Mouse (Mus musculus) testis, postnatal 14 days (tissue): ENCODE measurements at regions not wholly inside any gene's neighbourhood (a gene's known extent, or its start where the extent isn't known, plus 50 kb on each side); places are given as distances from the start of the nearest gene placed in this dataset.
"Not testable (repeated sequence)": the region's sequence is repeated elsewhere in the genome, so short reads cannot be mapped to it uniquely, and the experiment has no call there.

ENCODE experiments used
- DNase-seq: peaks from one replicate; pipeline ENCODE4 v3.0.0; 2021; ENCODE audit warnings: low spot score

DNA sequence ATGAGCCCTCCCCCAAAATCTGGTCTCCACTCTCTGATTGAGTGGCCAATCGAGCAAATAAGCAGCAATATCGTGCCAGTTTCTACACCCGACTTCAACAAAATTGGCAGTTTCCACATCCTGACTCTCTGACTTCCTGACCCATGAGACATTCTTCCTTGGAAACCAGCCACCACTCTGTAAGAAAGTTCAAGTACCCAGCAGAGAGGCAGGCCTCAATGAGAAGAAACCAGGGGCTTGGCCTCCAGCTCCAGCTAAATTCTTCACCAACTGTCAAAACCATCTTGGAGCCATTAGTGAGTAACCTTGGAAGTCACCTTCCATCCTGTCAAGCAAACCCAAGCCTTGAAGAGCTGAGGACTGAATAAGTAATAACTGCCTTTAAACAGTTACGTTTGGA is 162.7 kb upstream of the Intu start:
- DNase-seq, result no peak

DNA sequence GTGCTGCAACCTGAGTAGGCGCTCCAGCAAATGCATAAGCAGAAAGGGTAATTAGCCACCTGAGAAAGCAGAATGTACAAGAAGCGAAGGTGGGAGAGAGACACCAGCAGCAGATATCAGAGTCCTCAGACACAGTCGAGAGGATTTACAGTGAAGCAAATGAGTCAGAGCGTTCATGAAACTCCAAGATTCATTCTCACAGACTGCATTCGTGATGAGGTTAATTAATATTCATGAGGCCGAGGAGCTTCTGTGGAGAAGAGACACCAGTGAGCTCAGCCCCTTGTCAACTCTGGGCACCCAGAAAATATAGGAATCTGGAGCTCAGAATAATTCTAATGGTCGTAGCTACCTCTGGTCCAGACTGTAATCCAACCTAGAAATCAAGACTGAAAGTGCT is 159.7 kb upstream of the Intu start:
- no peak for DNase-seq

DNA sequence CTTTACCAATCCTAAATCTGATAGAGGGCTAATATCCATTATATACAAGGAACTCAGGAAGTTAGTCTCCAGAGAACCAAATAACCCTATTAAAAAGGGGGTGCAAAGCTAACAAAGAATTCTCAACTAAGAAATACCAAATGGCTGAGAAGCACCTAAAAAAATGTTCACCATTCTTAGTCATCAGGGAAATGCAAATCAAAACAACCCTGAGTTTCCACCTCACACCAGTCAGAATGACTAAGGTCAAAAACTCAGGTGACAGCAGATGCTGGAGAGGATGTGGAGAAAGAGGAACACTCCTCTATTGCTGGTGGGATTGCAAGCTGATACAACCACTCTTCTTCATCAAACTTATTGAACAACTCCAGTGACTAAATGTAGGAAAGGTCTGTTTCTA is 154.9 kb upstream of the Intu start:
- not testable (repeated sequence) for DNase-seq

DNA sequence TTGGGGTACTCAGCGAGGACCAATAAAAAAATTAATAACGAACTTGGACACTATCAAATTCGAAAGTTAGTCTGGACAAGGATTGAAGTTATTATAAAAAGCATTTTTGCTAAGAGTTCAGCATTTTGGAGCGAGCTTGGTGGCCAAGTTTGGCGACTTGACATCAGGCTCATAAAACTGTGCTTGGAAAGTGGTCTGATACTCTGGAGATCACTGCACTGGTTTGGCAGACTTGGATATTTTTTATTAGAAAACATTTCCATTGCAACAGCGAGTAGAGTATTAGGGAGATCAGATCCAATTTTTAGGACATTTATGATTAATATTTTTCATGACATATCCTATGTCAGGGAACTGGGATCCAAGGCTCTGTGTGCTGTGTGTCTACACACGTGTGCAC is 153.7 kb upstream of the Intu start:
- DNase-seq, result no peak

DNA sequence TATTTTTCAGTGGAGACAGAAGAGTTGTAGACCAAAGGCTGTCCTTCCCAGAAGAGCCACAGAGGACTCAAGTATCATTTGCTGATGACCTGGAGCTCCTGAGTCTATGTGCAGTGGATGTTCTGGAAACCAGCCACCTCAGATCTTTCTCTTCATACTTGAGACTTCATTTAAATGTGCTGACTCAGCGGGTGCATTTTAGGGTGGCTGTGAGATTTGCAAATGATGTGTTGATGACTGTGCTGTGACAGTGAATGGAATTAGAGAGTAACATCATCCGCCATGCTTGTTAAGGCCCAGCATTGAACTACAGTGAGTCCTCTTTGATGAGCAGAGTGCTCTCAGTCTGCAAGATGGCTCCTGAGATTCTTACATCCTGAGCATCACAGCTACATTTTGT is 152.0 kb upstream of the Intu start:
- no peak for DNase-seq

DNA sequence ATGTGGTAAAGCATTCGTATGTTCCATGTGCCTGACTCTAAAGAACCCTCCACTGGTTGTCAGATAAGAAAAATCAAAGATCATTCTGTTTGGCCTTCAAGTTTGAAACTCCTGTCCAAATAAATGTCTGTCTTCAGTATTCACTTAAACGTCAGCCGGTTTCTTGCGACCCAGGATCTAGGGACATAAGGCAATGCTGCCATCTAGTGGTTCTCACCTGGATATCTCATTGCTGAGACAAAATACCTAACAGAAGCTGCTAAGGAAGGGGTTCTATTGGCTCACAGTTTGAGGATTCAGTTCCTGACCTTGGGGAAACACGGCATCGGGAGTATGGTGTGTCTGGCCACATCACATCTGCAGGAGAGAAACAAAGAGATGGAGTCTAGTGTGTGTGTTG is 139.5 kb upstream of the Intu start:
- no peak for DNase-seq

DNA sequence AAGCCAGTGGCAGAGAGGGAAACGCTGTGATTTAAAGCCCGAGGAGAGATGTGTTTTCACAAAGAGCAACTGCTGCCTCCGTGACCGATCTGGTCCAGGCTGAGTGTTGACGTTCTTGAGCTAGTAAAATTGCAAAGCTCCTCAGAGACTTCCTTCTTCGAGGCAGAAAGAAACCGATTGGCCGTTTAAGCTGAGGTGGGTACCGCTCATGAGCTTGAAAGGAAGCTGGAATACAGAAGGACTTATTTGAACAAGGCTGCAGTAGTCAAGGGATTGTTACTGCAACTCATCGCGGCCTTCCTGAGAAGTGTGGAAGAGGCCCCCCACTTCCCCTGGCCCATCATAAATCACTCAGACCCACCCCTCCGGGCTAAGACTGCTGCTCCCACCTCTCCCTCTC is 132.9 kb upstream of the Intu start:
- DNase-seq, result no peak

DNA sequence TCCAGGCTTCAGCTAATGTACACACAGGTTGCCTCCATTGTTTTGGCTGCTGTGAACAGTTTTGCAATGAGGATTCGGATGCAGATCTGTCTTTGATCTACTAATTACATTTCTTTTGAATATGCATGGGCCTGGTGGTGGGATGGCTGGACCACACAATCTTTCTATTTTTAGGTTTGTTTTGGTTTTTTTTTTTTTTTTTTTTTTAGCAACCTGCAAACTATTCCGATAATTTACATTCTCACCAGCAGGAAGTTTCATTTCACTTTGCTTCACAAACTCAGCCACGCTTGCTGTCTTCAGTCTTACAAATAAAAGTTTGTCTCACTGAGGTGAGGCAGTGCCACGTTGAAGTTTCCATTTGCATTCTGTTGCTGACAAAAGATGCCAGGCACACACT is 127.7 kb upstream of the Intu start:
- no peak for DNase-seq

DNA sequence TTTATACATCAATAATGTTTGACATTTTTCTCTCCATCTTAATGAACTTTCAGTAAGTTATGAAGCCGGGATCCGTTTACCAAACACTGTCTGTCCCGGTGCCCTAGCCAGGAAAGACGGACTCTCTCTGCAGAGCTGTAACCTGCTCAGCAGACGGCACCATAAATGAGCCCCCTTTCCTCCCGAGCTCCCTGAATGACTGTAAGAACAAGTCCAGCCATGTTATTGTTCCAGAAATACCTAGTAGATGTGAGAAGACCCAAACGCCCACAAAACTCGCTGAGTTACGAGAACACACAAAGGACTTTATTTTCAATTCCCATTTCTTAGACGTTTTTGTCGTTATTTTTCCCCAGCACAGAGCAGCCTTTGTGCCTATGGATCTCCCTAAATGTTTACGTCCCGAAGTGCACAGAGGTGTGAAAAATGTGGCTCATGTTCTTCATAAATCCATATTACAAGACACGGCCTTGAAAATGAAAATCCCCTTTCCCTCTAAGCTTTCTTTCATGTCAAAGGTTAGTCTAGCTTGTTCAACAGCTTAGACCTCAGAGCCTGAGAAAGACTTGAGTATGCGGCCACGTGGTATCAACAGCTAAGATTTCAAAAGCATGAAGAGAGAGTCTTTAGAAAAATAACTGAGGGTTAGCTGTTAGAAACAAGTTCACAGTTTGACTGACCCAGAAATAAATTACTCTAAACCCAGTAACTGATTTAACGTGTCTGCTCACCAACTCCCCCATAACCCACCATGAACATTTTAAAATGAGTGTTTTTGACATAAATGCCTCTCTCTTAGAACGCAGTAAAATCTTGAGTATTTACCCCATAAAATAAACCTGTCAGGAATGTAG is 125.8 kb upstream of the Intu start:
- no peak for DNase-seq

DNA sequence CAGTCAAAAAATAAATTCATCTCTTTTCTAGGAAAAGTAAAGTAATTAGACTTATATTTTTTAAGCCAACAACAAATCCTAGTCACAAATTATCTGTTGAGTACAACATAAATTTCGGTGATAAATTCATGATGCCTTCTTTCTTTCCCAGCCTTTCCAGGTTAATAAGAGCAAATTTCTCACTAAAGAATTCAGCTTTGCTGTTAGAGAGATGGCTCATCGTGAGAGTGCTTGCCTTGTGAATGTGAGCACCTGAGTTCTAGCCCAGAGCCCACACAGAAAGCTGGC is 125.2 kb upstream of the Intu start:
- no peak for DNase-seq

DNA sequence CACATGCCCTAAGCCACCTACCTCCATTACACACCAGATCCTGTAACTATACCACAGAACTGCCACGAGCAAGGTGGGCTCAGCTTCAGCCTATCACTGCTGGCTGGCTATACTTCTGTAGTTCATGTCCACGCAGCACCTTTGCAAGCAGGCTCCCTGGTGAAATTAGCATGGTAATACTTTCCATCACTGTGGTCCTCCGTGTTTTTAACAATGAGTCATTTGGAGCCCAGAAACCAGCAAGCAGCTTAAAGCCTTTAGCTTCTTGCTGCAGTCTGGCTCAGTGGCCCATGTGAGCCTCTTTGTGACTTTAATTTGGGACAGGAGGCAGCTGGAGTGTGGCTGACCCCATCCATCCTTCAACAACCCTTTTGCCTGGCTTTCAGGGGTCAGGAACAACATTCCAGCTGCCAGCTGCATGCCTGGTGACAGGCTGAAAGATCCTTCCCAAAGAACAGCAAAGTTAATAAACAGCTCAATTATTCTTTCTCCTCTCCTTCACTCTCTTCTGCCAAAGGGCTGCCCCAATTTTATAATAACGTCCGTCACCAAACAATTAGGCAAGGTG is 122.1 kb upstream of the Intu start:
- DNase-seq, result no peak

DNA sequence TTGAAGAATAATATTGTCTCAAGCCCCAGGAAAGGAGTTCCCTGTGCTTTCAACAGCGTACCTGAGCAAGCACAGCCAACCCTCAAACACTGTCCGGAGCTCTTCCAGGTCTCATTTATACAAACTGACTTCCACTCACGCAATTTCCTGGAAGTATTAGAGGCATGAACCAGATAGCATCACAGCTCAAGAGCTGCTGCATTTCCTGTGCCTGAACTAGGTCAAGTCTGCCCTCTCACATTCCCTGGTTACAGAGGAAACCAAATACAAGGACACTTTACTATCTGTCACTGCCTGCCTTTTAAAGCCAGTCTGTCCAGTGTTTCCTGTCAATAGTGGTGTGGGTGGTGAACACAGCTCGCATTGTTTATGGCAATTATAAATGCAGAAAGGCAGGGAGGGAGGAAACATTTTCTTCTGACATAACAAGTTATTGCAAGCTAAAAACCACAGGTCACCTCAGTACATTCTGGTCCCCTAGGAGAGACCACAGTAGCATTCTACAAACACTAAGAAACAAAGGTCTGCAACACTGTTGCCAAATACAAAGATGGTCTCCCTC is 120.3 kb upstream of the Intu start:
- no peak for DNase-seq

DNA sequence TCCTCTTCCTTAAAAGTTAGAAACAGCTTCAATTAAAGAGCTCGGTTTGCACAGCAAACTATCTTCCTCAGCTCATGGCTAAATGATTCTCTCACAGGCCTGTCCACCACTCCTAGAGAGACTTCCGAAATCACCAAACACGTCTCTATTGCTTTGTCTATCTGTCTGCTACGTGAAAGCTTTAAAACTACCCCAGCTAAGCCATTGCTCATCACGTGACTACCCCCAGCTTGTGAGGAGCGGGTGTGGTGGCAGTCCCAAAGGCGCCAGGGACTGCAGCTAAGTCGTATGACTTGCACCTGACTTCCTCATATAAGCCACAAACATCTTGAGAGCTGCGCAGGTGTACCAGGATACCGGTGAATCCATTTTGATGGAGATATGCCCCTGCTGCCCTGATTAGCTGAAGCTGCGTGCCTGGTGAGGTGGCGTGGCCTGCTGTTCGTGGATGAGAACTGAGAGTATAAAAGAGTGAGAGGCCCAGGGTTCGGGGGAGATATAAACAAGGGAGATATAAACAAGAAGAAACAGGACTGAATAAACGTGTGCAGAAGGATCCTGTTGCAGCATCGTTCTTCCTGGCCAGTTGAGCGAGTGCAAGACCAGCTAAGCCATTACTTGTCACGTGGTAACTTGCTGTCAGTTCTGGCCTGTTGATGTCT is 105.8 kb upstream of the Intu start:
- DNase-seq, result not testable (repeated sequence)

DNA sequence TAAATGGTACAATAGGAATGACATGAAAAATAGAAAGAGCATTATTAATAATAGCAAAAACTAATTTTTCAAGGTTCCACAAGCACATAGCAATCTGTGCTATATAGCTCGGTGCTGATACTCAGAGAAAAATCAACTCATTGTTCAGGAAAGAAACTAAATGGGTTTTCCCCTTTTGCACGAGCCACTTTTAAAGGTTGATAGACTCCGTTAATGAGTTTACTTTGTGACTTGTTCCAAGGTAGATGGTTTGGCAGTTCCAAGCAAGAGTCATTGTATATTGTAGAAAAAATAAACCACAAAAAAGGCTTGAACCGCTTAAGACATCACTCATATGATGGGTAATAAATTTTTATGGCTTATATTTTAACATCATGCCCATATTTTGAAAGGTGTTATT is 105.0 kb upstream of the Intu start:
- DNase-seq, result no peak

DNA sequence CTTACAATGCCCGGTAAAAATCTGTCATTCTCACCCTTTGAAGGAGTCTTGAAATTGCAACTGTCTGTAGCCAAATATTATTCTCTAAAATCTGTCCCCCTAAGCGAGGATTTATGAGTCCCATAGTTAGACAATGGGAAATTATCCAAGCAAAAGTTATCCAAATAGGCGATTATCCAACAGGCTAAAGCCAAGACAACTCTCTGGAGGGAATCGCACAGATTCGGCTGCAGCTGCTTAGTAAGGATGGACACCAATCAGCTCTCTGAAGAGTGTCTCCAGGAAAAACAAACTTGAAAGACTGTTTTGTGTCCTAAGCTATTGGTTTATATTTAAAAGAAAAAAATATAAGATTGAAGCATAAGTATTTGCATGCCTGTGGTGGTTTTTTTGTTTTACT is 103.1 kb upstream of the Intu start:
- DNase-seq, result no peak

DNA sequence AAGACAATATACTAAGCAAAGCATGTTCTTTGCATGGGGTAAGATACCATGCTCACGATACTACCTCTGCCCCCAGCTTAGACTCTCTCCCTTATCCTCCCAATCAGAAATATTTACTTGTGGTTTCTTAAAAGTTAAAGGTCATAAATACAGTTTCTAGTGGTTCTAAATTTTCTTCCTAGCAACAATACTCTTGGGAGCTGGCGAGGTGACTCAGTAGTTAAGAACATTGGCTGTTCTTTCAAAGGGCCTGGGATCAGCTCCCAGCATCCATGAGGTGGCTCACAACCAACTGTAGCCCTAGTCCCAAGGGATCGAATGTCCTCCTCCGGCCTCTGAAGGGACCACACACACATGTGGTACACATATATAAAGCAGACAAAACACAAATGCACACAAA is 92.8 kb upstream of the Intu start:
- no peak for DNase-seq

DNA sequence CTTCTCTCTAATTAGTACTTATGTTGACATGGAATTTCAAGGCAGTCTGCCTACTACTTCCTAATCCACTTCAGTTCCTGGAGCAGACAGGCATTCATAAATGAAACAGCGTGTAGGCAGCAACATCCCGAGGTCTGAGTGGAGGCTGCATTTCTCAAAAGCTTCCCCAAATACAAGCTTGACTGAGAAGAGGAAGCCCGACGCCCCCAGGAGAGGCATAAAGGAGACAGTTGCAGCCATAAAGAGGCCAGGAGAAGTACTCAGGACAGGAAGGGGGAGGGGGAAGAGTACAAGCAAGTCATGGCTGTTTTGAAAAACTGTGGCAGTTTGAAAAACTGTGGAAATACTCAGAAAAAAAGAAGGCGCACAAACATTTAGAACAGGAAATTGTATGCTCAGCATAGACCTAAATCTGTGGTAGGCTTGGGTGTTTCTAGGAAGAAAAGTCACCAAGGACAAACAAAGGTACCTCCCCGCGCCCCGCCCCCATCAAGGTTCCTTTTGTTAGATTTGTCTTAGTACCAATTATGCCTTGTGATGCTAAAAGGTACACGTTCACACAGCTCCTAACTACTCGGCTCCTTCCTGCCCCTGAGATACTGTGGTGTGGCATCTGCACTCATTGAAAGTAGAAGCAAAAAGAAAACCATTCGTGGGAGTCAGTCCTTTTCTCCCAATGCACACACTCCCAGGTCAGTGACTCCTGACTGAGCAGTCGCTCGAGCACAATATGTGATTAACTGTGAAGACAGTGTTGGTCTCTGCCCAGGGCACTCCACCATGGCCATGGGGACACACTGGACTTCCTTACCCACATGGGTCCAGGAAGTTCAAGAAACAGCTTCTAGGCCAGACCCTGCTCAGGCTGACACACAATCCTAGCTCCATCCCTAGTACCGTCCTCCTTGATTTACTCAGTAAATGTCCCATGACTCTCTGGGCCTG is 89.7 kb upstream of the Intu start:
- no peak for DNase-seq

DNA sequence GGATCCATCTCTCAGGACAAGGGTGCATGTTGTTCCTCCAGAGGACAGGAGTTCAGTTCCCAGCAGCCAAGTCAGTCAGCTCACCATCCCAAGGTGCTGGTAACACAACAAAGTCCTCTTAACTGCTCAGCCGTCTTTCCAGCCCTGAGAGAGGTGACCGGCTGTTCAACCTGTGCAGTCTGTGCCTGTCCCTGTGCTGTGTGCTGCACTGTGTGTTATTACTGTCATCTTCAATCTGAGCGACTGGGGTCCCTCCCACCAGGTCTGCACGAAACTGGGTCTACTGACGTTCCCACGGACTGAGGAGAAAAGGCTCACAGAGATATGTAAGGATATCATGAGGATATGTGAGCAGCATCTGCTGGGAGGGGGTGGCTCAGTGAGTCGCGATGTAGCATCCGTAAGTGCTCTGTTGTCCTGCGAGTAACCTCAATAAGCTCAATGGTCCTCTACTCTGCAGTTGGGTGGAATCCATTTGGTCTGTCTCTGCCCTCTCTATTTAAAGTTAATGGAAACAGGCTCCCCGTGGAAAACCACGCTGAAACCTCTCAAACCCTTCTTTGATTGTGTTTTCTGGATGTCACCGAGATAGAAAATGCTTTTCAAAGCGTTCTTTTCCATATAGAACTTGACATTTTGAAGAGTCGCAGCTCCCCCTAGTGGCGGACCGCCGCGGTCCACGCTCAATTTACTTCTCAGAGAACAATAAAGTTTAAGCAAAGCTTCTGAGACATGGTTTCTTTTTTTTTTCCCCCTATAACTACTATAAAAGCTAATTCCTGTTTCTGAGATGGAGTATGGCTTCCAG is 87.1 kb upstream of the Intu start:
- DNase-seq, result peak; percentile 10

DNA sequence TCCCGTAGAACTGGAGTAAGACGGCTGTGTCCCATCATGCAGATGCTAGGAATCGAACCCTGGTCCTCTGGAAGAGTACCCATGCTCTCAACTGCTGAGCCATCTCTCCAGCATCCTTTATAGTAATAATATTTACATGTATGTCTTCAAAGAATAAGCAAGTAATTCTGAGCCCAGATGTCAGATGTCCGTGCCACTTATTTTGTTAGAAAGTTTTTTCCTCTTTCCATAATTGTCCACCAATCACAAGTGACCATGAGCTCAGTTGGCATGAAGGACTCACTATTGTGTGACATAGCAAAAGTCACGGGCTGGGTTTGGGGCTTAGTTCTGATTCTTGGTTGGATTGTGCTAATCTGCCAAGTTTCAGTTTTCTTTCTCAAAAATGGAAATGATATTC is 78.1 kb upstream of the Intu start:
- no peak for DNase-seq

DNA sequence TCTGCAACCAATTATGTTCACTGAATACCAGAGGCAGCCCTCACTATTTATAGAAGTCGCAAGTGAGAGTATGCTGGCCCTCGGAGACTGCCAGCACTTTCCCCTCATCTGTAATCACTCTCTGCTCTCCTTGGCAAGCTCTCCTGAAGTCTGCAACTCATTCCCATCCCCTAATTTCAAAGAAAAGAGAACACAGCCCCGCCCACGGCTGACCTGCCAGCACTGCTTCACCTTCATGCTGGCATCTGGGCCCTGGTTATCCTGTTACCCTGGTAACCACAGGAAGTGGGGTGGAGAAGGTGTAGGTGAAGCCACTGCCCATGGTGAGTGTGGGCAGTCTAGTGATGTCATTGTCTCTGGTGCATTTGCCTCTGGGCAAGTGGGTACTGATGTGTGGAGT is 77.5 kb upstream of the Intu start:
- no peak for DNase-seq

DNA sequence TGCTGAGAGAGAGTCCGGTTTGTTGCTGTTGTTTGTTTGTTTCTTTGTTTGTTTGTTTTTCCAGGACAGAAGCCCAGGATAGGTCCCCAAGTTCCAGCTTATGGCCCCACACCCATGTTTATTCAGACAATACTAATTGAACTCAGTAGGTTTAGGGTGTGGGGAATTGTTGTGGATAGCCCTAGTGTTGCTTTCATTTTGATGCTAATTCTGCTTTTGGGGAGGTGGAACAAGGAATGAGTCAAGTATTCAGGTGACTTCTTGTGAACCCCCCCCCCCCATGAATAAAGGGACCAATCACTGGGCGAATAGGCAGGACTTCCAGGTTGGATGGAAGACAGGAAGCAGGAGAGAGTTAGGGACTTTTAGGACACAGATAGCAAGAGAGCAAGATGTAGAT is 75.0 kb upstream of the Intu start:
- DNase-seq, result no peak
